Mouse (Mus musculus) cerebellum, adult 8-10 months (tissue): Measurements from ENCODE around the gene Gm20388.
A peak's percentile ranks its signal among the peaks of the same experiment; 100 is the strongest.

Source experiments
- DNase-seq: peaks from one replicate; pipeline ENCODE4 v3.0.0; 2022

Gene Gm20388

GRCm38 (mm10) chr8:124314803-124315202 is 4404.2 kb downstream of the Gm20388 start:
- no peak for DNase-seq

DNA sequence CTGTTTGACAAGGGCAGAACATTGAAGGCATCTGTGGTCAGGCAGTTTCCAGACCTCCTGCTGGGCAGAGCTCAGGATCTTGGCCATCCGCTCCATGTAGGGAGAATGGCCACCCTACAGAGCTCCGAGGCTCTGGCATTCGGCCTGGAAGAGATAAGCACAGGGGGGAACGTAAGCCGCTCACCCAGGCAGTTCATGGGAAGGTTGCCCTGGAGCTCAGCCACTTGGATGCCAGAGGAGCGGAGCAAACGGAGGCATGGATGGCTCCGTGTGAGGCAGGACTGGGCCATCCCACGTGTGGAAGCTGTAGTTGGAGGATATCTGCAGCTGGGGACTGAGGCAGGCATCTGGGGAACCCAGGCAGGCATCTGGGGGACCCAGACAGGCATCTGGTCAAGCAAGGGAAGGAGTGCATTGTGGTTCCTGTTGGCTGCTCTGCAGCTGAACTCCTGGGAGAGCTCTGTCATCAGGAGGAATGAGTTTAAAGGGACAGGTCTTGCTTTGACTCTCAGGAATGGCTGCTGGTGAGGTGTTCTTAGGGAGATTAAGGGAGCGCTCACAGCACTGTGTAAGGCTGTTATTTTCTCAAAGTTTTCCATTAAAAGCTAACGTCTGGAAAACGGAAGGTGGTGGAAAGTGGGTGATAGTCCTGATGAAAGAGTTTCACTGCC is 4406.0 kb downstream of the Gm20388 start:
- peak; percentile 87 for DNase-seq

- no peak for DNase-seq
Observed at GRCm38 (mm10) chr8:124317191-124317682, 4406.6 kb downstream of the Gm20388 start.

- DNase-seq: no peak
Observed at GRCm38 (mm10) chr8:124317821-124318220, 4407.2 kb downstream of the Gm20388 start.

DNA sequence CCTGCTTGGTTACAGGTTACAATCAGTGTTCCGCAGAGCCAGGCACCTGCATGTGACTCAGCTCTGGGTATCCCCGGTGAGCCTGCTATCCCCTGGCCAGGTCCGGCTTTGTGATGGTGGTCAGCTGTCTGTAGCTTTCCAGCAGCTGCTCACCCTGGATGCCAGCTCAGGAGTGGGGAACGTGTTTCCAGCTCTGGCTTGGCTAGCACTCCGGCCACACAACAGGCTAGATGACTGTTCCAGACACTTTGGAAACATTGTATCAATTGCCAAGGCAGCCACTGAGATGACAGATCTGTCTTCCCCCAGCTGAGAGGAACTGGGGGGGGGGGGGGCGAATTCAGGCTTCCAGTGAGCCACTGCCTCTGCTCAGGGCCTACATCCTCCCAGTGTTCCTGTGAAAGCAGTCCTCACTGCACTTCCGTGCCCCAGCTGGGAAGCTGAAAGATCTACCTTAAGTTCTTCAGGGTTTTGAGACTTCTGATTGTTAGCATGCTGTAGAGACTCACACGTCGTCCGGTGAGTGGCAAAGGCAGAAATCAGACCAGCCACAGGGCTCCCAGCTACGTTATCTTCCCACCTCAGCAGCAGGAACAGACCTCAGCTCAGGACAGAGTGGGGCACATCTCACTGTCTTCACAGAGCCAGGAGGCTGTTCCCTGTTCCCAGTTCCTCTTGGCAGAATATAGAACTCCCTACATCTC is 4408.1 kb downstream of the Gm20388 start:
- DNase-seq: no peak

DNA sequence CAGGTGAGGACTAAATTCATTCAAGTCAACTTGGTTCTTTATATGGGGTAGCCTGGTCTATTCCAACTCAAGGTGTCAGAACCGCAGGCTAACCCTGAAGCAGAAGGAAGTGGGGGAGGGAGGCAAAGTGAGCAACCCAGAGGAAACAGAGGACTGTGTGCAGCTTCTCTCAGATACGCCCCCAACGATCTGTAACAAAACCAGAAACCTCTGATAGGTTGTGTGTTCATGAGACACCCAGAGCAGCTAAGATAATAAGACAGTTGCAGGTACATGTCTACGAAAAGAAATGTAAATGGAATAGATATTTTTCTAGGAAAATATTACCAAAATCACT is 4408.6 kb downstream of the Gm20388 start:
- DNase-seq: no peak

DNA sequence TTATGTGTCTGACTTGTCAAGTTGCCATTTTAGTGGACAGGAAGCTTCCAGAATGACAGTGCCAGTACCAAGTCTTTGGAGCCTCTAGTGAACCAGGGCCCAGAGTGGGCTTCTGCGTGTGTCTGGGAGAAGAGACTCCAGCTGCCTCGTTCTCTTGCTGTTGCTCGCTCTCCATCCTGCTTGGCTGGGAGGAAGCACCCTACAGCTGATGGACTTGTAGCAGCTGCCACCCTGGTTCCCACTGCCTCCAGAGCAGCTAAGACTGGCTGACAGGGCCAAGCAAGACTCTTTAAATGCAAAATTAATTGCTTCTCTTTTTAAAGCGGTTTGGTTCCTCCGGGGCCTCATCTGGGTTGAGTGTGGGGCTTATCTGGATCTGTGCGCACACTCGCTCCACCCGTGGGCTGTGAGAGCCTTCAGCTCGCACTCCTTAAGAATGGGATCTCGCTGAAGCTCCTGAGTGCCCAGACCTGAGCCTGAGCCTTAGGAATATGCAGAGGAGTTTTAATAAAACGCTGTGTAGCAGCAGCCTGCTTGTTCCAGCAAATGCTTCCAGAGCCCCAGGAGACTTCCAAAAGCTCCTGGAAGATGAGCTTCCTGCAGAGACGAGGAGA is 4410.7 kb downstream of the Gm20388 start:
- no peak for DNase-seq

GRCm38 (mm10) chr8:124323356-124323755 is 4412.7 kb downstream of the Gm20388 start:
- no peak for DNase-seq

DNA sequence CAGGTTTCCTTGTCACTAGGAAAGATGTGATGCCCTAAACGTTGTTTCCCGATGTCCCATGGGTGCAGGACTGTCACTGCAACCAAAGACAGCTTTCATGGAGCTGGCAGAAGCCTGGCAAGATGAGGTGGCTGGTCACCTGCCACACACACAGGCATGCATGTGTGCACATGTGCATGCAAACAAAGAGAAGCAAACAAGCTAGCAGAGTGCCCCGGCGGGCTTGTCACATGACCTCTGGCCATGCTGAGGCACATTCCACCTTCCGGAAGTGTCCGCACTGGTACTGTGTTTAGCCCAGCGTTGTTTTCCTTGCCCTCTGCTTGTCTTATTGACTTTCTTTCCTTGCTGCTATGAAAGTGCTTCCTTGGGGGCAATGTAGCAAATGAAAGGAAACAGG is 4417.6 kb downstream of the Gm20388 start:
- no peak for DNase-seq

- no peak for DNase-seq
Observed at GRCm38 (mm10) chr8:124329690-124330089, 4419.0 kb downstream of the Gm20388 start.

DNA sequence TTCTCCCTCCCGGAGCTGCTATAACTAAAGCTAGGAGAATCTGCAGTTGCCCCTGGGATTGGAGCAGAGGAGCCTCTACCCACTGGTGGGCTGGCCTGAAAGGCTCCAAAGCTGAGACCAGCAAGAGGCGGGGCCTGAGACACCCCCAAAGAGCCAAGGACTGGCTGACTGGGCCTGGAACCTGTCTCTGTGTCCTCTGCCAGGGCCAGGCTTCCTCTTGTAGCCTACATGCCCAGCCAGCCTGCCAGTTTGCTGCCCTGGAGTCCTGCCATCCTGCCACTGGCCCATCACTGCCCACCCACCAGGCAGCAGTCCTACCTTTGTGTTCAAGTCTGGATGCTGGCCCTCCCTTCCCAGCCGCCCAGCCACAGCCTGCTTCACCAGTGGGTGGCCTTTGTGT is 4419.8 kb downstream of the Gm20388 start:
- peak; percentile 52 for DNase-seq

DNA sequence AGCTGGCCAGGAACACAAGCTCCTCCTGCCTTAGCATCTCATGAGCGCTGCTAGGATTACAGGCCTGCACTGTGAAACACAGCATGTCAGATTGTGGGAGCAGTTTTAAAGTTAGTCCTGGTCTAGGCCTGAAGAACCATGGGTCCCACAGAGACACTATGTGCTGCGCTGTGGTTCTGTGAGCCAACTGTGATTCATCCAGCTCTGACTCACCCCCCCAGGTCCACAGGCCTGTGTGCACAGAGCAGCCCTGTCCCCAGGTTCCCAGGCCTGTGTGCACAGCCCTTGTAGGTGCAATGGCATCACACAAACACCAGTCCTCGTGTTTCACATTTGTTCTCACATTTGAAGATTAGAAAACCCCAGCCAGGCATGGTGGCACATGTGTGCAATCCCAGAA is 4420.5 kb downstream of the Gm20388 start:
- DNase-seq: no peak

GRCm38 (mm10) chr8:124331706-124332105 is 4421.1 kb downstream of the Gm20388 start:
- no peak for DNase-seq

DNA sequence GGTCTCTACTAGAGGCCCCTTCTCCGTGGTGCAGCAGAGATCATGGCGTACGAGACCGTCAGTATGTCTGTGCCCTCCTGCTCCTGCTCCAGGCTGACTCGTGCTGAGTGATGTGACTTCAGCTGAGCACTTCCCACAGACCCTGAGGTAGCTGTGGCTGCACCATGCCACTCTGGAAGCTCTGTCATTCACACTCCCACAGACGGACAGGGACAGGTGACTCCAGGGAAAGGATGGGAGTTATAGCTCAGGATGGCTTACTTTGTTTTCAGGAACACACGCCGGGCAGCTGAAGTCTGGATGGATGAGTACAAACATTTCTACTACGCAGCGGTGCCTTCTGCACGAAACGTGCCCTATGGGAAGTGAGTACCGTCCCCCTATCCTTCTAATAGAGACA is 4425.7 kb downstream of the Gm20388 start:
- DNase-seq: no peak

GRCm38 (mm10) chr8:124339742-124340141 is 4429.1 kb downstream of the Gm20388 start:
- no peak for DNase-seq

GRCm38 (mm10) chr8:124340360-124341068 is 4429.9 kb downstream of the Gm20388 start:
- no peak for DNase-seq

DNA sequence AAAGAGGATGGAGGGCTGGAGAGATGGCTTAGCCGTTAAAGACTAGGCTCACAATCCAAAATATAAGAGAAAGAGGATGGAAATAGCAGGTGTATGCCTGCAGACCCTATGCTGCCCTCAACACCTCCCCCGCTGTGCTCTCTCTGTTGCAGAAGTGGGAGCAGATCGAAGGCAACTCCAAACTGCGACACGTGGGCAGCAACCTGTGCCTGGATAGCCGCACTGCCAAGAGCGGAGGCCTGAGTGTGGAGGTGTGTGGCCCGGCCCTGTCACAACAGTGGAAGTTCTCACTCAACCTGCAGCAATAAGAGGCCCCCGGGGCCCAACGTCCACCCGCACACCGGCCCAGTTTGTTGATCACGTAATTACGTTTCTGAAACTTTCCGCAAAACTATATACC is 4432.5 kb downstream of the Gm20388 start:
- no peak for DNase-seq

- DNase-seq: no peak
Observed at GRCm38 (mm10) chr8:124343991-124344390, 4433.4 kb downstream of the Gm20388 start.

DNA sequence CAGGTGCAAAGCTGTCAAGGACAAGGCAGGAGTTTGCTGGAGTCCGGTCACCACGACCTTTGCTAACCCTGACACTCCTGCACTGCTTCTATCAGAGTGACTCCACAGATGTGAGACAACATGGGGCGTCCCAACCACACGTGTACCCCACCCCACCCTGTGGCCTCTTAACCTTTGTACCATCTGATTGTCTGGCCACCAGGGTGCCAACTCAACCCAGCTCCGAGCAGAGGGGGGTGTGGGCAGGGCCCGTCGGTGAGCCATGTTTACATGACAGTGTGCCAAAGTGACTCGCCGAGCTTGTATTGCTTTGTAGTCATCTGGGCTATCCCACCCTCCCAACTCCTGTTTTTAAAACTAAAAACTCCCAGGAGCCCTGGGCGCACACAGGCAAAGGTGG is 4434.5 kb downstream of the Gm20388 start:
- DNase-seq: no peak

GRCm38 (mm10) chr8:124346852-124347523 is 4436.3 kb downstream of the Gm20388 start:
- DNase-seq: peak; percentile 67

GRCm38 (mm10) chr8:124348087-124348486 is 4437.4 kb downstream of the Gm20388 start:
- no peak for DNase-seq

DNA sequence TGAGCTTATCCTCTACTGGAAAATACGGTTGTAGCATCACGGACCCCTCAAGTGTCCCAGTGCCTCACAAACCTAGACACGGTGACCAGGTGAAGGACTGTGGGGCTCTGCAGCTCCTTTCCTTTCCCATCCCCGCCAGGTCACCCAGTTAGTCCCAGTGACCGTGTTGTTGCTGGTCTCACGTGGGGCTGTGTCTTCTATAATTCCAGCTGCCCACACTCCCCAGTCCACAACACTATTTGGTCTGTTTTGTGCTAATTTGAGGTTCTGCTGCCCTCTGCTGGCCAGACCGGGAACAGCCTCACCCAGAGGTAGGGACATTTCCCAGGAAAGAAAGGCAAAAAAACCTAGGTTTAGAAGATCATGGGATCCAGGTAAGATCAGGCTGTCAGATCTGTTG is 4439.0 kb downstream of the Gm20388 start:
- DNase-seq: peak; percentile 89

DNA sequence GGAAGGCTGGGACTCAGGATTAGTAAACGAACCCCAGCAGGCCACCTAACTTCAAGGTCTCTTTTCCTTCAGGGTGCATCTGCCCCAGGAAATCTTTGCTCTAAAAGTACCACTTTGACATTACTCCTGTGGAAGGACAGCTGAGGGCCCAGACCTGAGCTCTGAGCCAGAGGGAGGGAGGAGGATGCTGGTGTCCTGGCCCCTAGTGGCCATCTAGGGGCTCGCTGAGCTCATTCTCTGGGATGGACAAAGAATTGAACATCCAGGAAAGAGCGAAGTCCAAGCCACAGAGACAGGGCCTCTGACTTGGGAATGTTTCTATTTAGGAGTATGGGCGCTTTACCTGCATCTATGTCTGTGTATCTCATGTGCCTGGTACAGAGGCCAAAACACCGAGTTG is 4441.0 kb downstream of the Gm20388 start:
- no peak for DNase-seq
